Mouse (Mus musculus): ENCODE results near the gene Acta2.

DNA sequence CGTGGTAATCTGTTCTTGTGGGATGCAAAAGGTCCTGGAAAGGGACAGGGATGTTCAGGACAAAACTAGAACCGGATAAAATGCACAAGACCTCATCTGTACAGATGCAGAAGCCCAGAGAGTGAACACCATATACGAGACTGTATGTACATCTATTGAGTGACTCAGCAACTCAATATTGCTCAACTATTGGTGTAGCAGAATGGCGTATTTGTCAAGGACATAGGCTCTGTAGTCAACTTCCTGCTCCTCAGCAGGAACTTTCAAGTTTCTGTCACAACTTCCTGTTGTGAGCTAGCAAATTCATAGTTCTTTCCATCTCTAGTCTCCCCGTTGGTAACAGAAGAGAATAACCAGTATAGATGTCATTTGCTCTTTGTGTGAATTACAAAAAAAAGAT, 6.8 kb downstream of the Acta2 start:
- no peak for TF ChIP-seq CTCF (IDR thresholded peaks at IDR 0.05; ENCODE audit: low read depth)
- no peak for TF ChIP-seq EP300 (optimal IDR thresholded peaks at IDR 0.05)
